Mouse (Mus musculus): ENCODE data around the gene Ttc30a1. TPM values are rescaled to one million over a fixed set of nuclear protein-coding genes. Genes with fewer than 3 reads are reported as not detected.

The Ttc30a1 gene
- polyA plus RNA-seq, 1 experiment from 2014 or later: 8.4 TPM

Other genes with a start within 250 kb of the Ttc30a1 start
- gene Agps, start 149.8 kb downstream of the Ttc30a1 start, polyA plus RNA-seq (2015; fragmentation: Nextera tagmentation; extraction: Ambion mirVana): 30.0 and 36.3 TPM in 2 replicates
- 8.7 and 10.5 TPM in 2 replicates for gene Ttc30b, start 43.4 kb downstream of the Ttc30a1 start, polyA plus RNA-seq (2015; fragmentation: Nextera tagmentation; extraction: Ambion mirVana)
- gene Ttc30a2, start 3.8 kb downstream of the Ttc30a1 start, polyA plus RNA-seq (2015; fragmentation: Nextera tagmentation; extraction: Ambion mirVana): 0.31 TPM in 1 of 2 replicates, not detected in the other

All from embryonic facial prominence, embryonic 13.5 days (tissue).